Mouse (Mus musculus) mouse embryonic stem cell (cell line): ENCODE results near the gene Slc38a11.

ENCODE experiments used
- in situ Hi-C, 2 experiments: fragments of 300-500 bp; cut with MboI; formaldehyde crosslinking; loops; 1 replicate in 1 of 2; 3 replicates in 1 of 2; pipeline ENCODE4 v1.14.3; 2019 to 2020; ENCODE audit warnings: low sequenced_read_pairs in 2 of 2, low pct_unique_long_range_greater_than_20kb in 1 of 2, mixed read lengths in 1 of 2; ENCODE audit not compliant: unreplicated experiment in 1 of 2

Slc38a11 gene

DNA sequence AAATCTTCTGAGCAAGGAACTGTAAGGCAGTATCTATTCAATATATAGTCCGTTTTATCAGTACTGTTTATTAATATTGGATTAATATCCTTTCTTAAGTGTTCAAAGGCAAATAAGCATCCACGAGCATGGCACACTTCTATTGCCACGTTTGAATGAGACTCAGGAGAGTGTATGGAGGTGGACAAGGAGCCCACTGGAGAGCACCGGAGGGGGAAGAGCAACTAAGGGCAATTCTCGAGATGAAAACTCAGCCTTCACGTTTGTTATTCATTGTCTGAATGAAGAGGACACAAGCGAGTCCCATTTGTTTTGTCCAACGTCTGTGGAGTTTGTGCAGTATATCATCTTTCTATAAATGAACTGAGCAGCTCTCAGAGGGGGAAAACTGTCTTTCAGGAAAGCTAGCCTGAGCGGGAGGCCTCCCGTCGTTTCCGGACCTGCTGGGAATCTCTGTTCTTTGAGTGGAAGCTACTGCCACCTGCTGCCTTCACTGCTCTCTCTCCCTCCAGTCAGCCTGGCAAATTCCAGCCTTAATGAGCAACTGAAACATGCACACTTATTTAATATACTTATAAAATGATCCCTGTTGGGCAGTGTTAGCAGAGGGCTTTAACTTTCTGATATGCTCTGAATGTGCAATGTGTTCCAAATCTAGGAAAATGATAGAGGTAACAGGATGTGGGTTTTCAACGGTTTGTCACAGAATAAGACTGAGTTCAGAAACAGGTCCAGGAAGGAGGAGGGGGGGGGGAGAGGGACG lies 26.3 kb downstream of the Slc38a11 start:
- in situ Hi-C loops: loop anchor here (10.0 kb wide), 1 partner anchor 193 kb away; no protein-coding TSS in a partner anchor

DNA sequence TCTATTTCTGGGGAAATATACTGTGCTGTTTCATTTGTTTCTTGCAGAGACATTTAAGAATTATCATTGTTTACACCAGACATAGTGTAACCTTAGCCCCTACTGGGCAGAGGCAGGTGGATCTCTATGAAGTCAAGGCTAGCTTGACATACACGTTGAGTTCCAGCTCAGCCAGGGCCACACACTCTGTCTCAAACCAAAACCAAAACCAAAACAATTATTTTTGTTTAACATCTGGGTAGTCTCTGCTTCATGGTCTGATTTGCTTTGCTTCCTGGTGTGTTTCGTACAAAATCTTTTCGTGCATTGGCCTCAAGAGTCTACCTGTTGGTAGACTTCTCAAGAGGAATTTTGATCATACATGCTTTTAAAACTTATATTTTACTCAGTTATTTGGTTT lies 27.2 kb downstream of the Slc38a11 start:
- in situ Hi-C loops: loop anchor here (10.0 kb wide), 1 partner anchor 192 kb away; no protein-coding TSS in a partner anchor

DNA sequence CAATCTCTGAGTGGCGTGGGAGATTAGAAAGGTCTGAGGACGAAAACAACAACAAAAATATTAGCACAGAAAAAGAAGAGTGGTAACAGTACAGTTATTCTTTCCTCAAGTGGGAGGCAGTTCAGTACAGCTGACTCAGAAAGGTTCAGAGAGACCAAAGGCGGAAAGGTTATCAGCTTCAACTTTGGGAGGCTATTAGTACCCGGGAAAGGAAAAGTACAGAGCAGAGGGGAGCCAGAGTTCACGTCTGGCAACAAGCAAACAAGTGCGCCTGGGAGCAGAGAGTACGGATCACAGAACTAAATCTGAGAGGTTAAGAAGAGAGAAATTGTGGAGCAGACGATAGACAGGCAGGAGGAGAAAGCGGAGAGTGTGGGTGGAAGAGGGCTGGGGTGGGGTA lies 29.7 kb downstream of the Slc38a11 start:
- in situ Hi-C loops: loop anchor here (10.0 kb wide), 1 partner anchor 189 kb away; no protein-coding TSS in a partner anchor

DNA sequence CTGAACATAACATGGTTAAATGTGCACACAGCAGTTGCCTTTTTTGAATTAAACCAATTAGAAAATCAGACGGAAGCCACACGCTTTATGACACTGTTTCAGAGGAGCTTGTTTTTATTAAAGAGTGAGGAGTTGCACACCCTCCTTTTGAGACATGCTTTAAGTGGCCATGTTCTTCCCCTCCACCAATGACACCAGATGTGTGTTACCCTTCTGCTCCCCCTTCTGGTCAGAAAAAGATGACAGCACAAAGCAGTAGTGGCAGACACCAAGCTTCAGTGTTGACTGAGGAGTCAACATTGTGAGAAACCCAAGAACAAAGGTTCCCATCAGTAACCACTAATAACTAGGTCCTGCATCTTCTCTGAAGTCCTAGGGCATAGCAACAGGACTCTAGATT lies 32.5 kb downstream of the Slc38a11 start:
- in situ Hi-C loops: loop anchor here (10.0 kb wide), 1 partner anchor 187 kb away; no protein-coding TSS in a partner anchor

DNA sequence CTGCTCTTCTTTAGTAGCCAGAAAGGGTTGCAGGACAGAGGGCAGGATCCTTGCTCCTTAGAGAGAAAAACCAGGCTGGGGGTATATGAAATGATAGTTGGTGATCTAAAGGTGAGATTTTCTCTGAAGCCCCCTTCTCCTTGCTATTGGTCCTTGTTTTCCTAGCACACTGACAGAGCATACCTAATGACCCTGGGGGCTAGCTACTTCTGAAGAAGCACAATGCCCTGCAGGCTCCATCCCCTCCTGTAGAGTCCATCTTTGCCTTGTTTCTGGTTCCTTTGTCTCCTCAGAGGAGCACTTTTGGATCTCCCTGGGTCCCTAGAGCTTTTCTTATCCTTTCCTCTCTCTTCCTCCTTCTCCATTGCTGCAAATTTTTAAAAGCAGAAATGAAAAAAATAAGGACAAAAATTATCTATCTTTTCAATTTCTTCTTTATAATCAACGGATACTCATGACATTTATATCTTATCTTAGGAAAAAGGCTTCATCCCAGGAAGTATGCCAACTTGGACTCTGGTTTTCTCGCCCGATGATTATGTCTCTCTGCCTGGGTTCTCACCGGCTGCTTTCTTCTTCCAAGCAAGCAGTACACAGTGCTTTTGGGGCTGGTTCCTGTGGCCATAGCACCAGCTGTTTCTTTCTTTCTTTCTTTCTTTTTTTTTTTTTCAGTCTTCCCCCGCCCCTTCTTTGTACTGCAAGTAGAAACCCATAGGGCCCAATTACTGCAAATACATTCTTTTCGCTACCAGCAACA lies 41.7 kb downstream of the Slc38a11 start:
- in situ Hi-C loops: no loop called here

DNA sequence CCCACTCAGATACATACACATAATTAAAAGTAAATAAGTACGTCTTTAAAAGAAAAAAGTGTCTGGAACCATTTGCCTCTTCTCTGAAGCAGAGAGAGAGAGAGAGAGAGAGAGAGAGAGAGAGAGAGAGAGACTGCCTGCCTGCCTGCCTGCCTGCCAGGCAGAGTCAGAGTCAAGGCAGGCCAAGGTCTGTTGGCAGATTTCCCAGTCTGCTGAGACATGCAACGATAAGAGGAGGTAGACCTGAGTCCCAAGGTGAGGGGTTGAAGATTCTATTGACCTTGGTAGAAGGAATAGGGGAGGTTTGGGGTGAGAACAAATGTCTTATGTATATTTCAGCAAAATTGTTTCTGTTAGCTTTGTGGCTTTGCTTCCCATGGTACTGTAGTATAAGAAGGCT lies 42.9 kb downstream of the Slc38a11 start:
- in situ Hi-C loops: no loop called here

DNA sequence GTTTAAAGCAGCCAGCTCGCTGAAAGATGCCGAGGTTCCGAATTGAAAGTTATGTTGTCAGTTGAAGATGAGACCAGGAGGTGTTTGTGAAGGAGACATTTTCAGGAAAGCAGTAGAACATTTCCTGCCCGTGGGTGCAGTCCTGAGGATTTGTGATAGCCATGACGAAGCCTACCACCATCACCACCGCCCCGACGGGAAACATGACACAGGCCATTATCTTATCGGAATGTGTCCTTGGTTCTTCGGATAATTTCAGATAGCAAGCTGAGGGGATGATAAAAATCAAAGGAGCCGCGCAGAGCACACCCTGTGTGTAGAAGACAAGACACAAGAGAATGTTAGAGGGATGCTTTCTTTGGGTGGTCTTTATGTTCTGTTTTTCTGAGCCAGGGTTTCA lies 47.1 kb downstream of the Slc38a11 start:
- in situ Hi-C loops: no loop called here

DNA sequence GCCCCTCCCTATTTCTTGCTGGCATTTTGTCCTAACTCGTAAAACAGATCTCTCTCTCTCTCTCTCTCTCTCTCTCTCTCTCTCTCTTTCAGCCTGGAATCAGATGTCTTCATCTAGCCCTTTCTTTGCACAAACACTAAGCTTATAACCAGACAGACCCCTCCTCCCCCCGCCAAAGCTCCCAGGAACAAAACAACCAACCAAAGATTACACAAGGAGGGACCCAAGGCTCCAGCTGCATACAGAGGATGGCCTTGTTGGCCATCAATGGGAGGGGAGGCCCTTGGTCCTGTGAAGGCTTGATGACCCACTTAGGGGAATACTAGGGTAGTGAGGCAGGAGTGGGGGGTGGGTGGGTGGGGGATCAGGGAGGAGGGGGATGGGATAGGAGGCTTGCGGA lies 52.6 kb downstream of the Slc38a11 start:
- in situ Hi-C loops: no loop called here

DNA sequence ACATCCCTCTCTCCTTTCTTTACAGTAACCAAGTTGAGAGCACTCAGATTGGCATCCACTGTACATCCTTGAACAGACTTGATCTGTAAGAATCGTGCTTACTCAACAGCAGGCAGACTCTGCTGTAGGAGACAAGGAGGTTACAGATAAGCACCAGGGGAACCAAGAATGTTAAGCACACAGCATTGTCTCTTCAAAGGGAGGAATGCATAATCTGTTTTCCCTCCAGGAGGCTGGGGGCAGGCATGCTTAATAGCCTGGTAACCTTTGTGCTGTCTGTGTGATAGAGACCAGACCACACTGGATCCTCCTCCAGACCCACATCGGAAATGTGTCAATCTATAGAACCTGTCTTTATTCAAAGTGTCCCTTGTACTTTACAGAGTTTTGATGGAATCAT lies 67.3 kb downstream of the Slc38a11 start:
- in situ Hi-C loops: no loop called here

DNA sequence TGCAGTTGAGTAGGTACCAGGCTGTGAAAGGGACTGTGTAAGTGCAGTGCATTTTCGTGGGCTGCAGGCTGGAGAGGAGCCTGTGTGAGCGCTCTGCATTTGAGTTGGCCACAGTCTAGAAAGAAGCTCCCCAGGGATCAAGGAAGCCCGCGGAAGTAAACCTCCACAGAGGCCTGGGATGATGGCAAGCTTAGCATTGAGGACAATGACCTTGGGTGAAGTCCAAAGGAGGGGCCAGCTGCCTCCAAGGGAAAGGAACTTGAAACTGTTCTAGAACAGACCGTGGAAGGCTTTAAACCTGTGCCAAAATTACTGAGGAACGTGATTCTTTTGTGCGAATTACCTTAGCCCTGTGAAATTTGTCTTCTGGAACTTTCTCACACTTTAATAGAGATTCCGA lies 69.7 kb downstream of the Slc38a11 start:
- in situ Hi-C loops: no loop called here

DNA sequence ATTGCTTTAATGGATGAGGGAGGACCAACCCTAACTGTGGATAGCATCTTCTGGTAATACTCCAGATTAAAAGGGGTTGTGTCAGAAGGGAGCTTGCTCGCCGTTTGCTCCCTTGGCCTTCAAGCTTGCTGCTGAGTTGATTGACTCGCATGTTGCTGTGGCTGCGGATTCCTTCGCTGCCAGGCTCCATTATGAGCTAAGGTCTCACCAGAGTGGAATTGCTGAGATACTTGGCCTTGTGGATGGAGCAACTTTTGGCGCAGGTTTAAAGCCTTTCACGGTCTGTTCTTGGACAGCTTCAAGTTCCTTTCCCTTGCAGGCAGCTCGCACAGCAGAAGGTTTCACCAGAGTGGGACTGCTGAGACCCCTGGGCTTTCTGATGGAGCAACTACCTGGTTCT lies 70.4 kb downstream of the Slc38a11 start:
- in situ Hi-C loops: no loop called here

DNA sequence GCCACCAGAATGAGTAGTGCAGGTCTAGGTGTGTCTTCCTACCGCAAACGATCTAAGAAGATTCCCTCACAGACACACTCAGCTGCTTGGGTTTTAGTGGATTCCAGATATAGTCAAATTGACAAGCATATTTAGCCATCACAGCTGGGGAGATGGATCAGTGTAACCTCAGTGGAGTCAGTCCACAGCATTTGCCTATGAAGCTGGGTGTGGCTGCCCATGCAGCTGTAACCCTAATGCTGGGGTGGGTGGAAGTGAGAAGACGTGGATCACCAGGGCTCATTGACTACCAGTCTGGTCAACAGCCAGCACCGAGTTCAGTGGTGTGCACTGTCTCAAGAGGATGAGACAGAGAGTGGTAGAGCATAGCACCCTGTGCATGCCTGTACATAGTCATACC lies 74.1 kb downstream of the Slc38a11 start:
- in situ Hi-C loops: no loop called here

DNA sequence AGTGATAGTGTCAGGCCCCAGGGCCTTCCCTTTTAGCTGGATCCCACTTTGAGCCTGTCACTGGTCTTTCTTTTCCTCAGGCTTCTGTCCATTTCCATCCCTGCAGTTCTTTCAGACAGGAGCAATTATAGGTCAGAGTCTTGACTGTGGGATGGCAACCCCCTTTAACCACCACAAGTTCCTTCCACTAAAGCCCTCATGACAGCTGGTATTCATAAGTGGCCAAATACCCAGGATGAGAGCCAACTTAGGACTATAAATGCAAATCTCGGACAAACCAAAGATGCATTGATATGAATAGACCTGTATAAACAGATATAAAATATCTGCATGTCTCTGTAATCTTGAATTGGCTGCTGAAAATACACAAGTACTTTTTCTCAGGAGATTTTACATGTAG lies 75.1 kb downstream of the Slc38a11 start:
- in situ Hi-C loops: no loop called here

DNA sequence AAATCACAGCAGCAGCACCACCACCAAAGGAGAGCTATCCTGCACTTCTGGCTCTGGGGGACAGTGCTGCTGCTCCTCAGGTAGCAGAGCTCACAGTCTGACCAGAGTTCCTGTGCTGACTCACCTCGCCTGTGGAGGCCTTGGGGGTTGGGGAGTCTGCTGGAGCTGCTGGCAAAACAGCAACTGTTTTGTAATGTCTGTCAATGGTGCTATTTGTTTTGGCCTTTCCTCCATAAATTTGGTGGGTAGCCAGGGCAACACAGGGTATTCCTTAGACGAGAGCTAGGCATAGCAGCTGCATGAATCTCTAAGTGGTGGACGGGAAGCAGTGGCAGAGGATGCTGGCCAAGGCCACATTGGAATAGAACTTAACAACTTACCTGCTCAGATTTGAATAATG lies 78.5 kb downstream of the Slc38a11 start:
- in situ Hi-C loops: no loop called here

DNA sequence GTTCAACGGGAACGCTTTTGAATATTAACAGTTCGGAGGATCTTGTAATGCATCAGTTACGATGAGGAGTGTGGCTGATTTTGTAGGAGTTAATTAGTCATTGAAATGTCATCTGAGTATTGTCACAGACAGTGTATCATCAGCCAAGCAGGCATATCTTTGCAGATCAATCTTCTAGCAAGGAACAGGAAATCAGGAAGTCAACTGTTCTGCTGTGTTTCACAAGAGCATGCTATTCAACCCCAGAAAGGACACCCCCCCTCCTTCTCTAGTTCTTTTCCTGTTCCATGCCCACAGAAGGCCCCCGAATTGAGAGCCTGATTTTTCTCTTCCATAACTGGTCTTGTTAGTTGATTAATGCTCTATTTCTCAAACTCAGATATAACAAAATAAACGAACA lies 80.9 kb downstream of the Slc38a11 start:
- in situ Hi-C loops: no loop called here

DNA sequence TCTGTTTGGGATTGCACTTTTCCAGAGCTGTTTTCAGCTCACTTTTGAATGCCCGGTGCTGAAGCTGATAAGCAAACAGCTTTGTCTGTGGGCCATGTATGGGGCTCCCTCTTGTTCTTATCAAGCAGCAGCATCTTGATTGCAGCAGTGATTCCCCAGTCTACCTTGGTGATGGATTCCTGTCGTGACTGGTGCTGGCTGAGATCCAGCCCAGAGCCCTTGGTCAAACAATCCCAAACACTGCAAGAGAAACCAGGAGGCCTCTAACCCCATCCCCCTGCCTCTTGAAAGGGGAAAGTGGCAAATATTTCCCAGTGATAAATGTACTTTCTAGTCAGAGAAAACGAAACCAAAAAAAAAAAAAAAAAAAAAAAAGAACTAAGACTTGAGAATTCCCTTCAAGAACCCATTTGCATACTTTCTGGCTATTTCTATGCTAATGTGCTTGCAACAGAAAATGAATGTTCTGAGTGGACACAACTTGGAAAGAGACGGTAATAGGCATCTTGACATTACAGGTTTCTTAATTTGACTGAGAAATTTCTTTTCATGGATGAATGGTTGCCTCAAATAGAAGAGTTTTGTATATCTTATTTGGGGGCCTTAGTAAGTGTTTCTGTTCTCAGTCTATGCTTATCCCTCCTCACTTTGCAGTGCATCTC lies 84.7 kb downstream of the Slc38a11 start:
- in situ Hi-C loops: no loop called here

DNA sequence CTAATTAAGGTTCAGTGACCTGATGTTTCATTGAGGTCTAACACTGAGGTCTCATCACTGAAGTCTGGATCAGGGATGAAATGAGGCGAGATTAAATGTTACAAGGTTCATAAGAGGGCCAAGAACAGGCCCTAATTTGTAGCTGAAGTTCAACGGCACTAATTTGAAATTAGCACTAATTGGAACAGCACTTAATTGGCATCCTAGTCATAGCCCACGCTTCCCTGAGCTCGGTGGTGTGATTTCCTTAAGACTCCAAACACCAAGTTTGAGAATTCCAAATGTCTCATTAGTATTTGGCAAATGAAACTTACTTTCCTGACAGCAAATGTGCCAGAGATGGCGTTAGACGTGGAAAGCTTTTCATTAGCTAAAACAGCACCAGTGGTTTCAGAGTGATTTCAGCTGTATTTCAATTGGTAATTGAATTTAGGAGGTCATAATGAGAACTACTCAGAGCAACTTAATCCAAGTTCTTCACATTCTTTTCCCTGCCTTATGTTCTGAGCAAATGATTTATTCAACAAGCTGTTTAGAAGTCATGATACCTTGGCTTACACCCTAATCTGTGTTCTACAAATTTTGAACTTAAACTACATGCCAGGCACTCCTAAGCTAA lies 88.3 kb downstream of the Slc38a11 start:
- in situ Hi-C loops: no loop called here

DNA sequence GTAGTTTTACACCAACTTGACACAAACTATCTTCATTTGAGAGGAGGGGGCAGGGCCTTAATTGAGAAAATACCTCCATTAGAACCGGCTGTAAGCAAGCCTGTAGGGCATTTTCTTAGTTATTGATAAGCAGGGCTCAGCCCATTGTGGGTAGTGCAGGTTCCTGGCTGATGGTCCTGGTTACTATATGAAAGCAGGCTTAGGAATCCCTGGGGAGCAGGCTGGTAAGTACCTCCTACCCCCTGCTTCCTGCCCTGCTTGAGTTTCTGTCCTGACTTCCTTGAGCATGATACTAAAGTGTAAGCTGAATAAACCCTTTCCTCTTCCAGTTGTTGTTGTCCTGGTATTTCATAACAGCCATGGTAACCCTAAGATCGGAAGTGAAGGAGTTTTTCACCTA lies 89.9 kb downstream of the Slc38a11 start:
- in situ Hi-C loops: no loop called here

DNA sequence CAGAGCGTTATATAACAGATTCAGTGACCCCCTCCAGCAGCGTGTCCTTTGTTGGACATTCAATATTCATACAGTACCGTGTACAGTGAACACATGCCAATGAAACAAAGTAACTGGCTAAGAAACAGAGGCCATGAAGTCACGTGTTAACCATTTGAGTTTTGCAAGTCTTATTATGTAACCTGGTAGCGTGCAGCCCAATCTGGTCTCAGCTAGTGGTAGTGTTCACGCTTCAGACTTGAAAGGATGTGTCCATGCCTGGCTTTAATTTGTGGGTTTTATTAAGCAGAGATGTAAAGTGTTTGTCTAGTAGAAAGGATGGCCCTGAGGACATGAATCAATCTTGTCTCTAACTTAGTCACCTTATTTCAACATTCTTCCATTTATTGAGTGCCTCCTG lies 95.1 kb downstream of the Slc38a11 start:
- in situ Hi-C loops: no loop called here
